Mouse (Mus musculus) neural tube, embryonic 12.5 days (tissue): Measurements from ENCODE around the gene Nav2. TPM values are rescaled to one million over a fixed set of nuclear protein-coding genes. Genes with fewer than 3 reads are reported as not detected.

ENCODE experiments used
- ATAC-seq: fragments of 200-750 bp; cut with Nextera tagmentation; 2 replicates; pipeline ENCODE4 v1.8.0; 2017; ENCODE audit warnings: low read depth, mild to moderate bottlenecking, moderate TSS enrichment, moderate library complexity; ENCODE audit not compliant: low FRiP score
- H3K27ac ChIP-seq: fragments of 300-500 bp; sonication (generic); 2 replicates; pipeline ENCODE4 v1.5.1; 2016
- H3K27me3 ChIP-seq: fragments of 300-500 bp; sonication (generic); replicated peaks from 2 replicates; pipeline ENCODE4 v1.6.1; 2016; ENCODE audit warnings: mild to moderate bottlenecking
- H3K36me3 ChIP-seq: fragments of 300-500 bp; sonication (generic); 2 replicates; pipeline ENCODE4 v1.6.1; 2016; ENCODE audit warnings: mild to moderate bottlenecking
- H3K4me1 ChIP-seq: fragments of 300-500 bp; sonication (generic); 2 replicates; pipeline ENCODE4 v1.6.1; 2016
- H3K4me2 ChIP-seq: fragments of 300-500 bp; sonication (generic); replicated peaks from 2 replicates; pipeline ENCODE4 v1.6.1; 2016; ENCODE audit warnings: mild to moderate bottlenecking
- H3K4me3 ChIP-seq: fragments of 300-500 bp; sonication (generic); 2 replicates; pipeline ENCODE4 v1.5.1; 2016
- H3K9ac ChIP-seq: fragments of 300-500 bp; sonication (generic); 2 replicates; pipeline ENCODE4 v1.6.1; 2016; ENCODE audit warnings: mild to moderate bottlenecking
- H3K9me3 ChIP-seq: fragments of 300-500 bp; sonication (generic); 2 replicates; pipeline ENCODE4 v1.6.1; 2016; ENCODE audit warnings: mild to moderate bottlenecking
- WGBS: fragments of 180-500 bp; shearing (Covaris S2); methylation state at CpG from one replicate; pipeline ENCODE4 v1.1.7; 2016; 5-methylcytosine and 5-hydroxymethylcytosine counted together
- polyA plus RNA-seq: library from polyadenylated mRNA; unstranded; fragments of >200 nt; fragmentation: Nextera tagmentation; extraction: Ambion mirVana; gene quantifications from 2 replicates; pipeline ENCODE4 v1.2.1, GENCODE M21; 2016

Gene Nav2
- polyA plus RNA-seq, 1 experiment from 2014 or later = 25.2 TPM

DNA sequence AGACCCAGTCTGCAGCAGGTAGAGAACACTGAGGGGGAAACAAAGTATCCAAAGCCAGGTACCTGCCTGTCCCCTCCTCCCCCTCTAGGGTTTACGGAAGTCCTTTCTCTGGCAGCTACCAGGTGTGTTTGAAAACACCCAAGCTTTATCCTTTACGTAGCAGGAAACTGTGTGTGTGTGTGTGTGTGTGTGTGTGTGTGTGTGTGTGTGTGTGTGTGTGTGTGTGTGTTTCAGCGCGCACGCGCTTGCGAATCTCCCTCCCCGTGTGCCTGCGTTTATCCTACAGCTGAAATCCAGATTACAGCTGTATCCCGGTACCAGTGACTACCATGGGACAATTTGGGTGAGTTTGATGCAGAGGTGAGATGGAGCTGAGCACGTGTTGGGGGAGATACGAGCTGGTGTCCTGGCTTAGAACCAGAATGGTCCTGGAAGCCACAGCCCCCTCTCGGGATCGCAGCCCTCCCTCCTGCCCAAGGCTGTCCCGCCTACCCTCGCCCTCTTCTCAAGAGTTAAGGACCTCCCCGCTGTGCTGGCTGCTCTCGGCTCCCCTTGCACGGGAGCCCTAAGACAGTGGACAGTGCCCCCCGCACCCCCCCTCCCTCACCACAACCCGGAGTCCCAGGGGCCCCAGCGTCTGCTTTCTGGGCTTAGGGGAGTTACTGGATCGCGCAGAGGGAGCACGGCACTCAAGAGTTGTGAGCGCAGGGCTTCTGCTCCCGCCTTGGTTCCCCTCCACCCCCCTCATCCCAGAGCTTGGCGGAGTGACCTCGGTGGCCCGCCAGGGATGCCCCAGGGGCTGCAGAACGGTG, 395.3 kb downstream of the Nav2 start:
- H3K4me1 ChIP-seq = peaks cover 23% of the 10 kb centered on the region

GRCm38 (mm10) chr7:49307717-49308116, 399.2 kb downstream of the Nav2 start:
- H3K27ac ChIP-seq = no peak overlapping the region
- peaks cover under 1% of the 10 kb centered on the region; the same call in 1 of the 2 replicates for H3K27me3 ChIP-seq
- H3K36me3 ChIP-seq = no peaks in the 10 kb centered on the region
- no peak overlapping the region for H3K9ac ChIP-seq
- no peak overlapping the region for H3K4me3 ChIP-seq
- no peaks in the 10 kb centered on the region for H3K9me3 ChIP-seq
- no peak for ATAC-seq
- 91% methylated on average over 6 of the region's 6 CpGs for WGBS
- no peak overlapping the region for H3K4me2 ChIP-seq
- peaks cover 23% of the 10 kb centered on the region for H3K4me1 ChIP-seq

More for the DNA sequence above, 395.3 kb downstream of the Nav2 start:
- Histone ChIP-seq H3K9me3 (no peaks in the 10 kb centered on the region), H3K36me3 (no peaks in the 10 kb centered on the region), H3K4me3 (peak overlapping the region; percentile 29), H3K9ac (peak overlapping the region; percentile 45; the same call in 1 of the 2 replicates), H3K27ac (no peak overlapping the region), H3K4me2 (peak overlapping the region; percentile 77), H3K27me3 (peaks cover 3% of the 10 kb centered on the region; the same call in 1 of the 2 replicates)
- peak; percentile 56 for ATAC-seq
- WGBS = 1% methylated on average over 31 of the region's 31 CpGs

GRCm38 (mm10) chr7:49309746-49310145, 401.2 kb downstream of the Nav2 start:
- Histone ChIP-seq H3K27ac (no peak overlapping the region), H3K27me3 (no peaks in the 10 kb centered on the region), H3K4me3 (no peak overlapping the region), H3K4me2 (no peak overlapping the region), H3K9me3 (no peaks in the 10 kb centered on the region), H3K4me1 (peaks cover 8% of the 10 kb centered on the region), H3K9ac (no peak overlapping the region), H3K36me3 (no peaks in the 10 kb centered on the region)
- no peak for ATAC-seq
- WGBS = 86% methylated on average over 5 of the region's 5 CpGs

DNA sequence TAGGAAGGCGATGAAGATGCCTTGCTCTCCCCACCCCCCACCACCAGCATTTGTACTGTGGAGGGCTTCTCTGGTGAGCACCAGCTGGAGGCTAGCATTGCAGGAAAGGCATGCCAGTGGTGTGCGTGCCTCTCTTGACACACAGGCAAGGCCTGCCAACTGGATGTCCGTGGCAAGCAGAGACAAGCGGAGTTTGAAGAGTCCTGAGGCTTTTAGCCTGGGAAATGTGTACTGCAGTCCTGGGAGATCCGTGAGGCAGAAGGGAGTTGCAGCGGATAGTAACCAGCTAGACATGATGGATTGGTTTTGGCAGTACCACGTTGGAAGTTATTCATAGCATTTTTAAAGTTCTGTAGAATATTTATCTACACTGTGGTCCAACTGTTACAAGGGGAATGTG, 405.4 kb downstream of the Nav2 start:
- H3K9me3 ChIP-seq = no peaks in the 10 kb centered on the region
- H3K9ac ChIP-seq = no peak overlapping the region
- no peak overlapping the region for H3K27ac ChIP-seq
- no peak overlapping the region for H3K4me2 ChIP-seq
- H3K27me3 ChIP-seq = no peaks in the 10 kb centered on the region
- no peaks in the 10 kb centered on the region for H3K36me3 ChIP-seq
- no peaks in the 10 kb centered on the region for H3K4me1 ChIP-seq
- H3K4me3 ChIP-seq = no peak overlapping the region
- 85% methylated on average over 7 of the region's 7 CpGs for WGBS
- ATAC-seq = no peak

- Histone ChIP-seq H3K4me3 (no peak overlapping the region), H3K4me1 (no peaks in the 10 kb centered on the region), H3K9me3 (no peaks in the 10 kb centered on the region), H3K27ac (no peak overlapping the region), H3K4me2 (no peak overlapping the region), H3K27me3 (no peaks in the 10 kb centered on the region), H3K36me3 (no peaks in the 10 kb centered on the region), H3K9ac (no peak overlapping the region)
- no peak for ATAC-seq
- WGBS = 74% methylated on average over 3 of the region's 3 CpGs
Measured at GRCm38 (mm10) chr7:49315033-49315432, 406.5 kb downstream of the Nav2 start.

- 90% methylated on average over 3 of the region's 3 CpGs for WGBS
Measured at GRCm38 (mm10) chr7:49316600-49316999, 408.1 kb downstream of the Nav2 start.

GRCm38 (mm10) chr7:49318183-49318897, 409.8 kb downstream of the Nav2 start:
- Histone ChIP-seq H3K9ac (no peak overlapping the region), H3K36me3 (no peaks in the 10 kb centered on the region), H3K27me3 (no peaks in the 10 kb centered on the region), H3K9me3 (no peaks in the 10 kb centered on the region), H3K4me1 (no peaks in the 10 kb centered on the region), H3K4me2 (no peak overlapping the region), H3K4me3 (no peak overlapping the region), H3K27ac (no peak overlapping the region)
- ATAC-seq = no peak
- 79% methylated on average over 15 of the region's 15 CpGs for WGBS

More at GRCm38 (mm10) chr7:49316600-49316999, 408.1 kb downstream of the Nav2 start:
- Histone ChIP-seq H3K9ac (no peak overlapping the region), H3K27ac (no peak overlapping the region), H3K4me1 (no peaks in the 10 kb centered on the region), H3K27me3 (no peaks in the 10 kb centered on the region), H3K4me3 (no peak overlapping the region), H3K9me3 (no peaks in the 10 kb centered on the region), H3K36me3 (no peaks in the 10 kb centered on the region), H3K4me2 (no peak overlapping the region)
- ATAC-seq = no peak

DNA sequence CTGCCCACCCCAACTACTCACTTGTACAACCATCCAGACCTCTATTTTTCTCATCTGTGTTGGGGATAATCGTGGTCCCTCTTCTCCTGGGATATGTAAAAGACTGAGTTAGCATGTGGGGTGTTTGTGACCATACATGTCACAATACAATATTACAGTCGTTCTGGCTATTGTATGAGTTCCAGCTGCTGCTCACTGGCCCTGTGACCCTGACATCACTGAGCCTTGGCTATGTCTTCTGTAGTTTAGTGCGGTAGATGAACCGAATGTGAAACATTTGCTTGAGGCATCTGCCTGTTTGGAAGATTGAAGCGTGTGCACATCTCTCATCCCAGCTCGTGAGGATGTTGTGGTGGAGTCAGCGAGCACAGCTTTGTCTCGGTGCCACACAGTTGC, 410.4 kb downstream of the Nav2 start:
- H3K27me3 ChIP-seq = no peaks in the 10 kb centered on the region
- H3K27ac ChIP-seq = no peak overlapping the region
- no peak overlapping the region for H3K4me3 ChIP-seq
- no peaks in the 10 kb centered on the region for H3K4me1 ChIP-seq
- H3K9me3 ChIP-seq = no peaks in the 10 kb centered on the region
- ATAC-seq = no peak
- H3K4me2 ChIP-seq = no peak overlapping the region
- H3K9ac ChIP-seq = no peak overlapping the region
- WGBS = 91% methylated on average over 8 of the region's 8 CpGs
- H3K36me3 ChIP-seq = no peaks in the 10 kb centered on the region

DNA sequence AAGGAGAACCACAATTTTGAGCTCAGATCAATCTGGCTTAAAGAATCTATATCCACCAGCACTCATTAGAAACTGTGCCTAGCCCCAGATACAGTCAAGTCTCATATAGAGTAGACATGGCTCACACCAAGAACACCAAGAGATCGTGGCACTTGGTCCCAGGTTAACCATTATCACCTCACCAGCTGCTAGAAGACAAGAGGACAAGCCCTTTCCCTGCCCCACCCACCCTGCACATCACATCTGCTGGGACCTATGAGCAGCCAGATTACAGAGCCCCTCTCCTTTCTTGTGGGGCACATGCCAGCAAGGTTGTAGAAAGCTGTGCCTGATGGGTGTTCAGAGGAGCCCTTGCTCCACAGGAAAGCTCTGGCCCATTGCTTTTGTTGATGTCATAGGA, 411.5 kb downstream of the Nav2 start:
- 77% methylated on average over 1 of the region's 1 CpGs for WGBS
- no peak for ATAC-seq
- Histone ChIP-seq H3K9ac (no peak overlapping the region), H3K4me3 (no peak overlapping the region), H3K27ac (no peak overlapping the region), H3K36me3 (no peaks in the 10 kb centered on the region), H3K4me1 (peaks cover 1% of the 10 kb centered on the region; the same call in 1 of the 2 replicates), H3K27me3 (no peaks in the 10 kb centered on the region), H3K4me2 (no peak overlapping the region), H3K9me3 (no peaks in the 10 kb centered on the region)

GRCm38 (mm10) chr7:49321124-49321531, 412.6 kb downstream of the Nav2 start:
- no peaks in the 10 kb centered on the region for H3K9me3 ChIP-seq
- 86% methylated on average over 8 of the region's 8 CpGs for WGBS
- no peak overlapping the region for H3K27ac ChIP-seq
- H3K4me3 ChIP-seq = no peak overlapping the region
- H3K9ac ChIP-seq = no peak overlapping the region
- H3K27me3 ChIP-seq = no peaks in the 10 kb centered on the region
- no peak for ATAC-seq
- H3K4me1 ChIP-seq = peaks cover 12% of the 10 kb centered on the region
- H3K36me3 ChIP-seq = no peaks in the 10 kb centered on the region
- no peak overlapping the region for H3K4me2 ChIP-seq

DNA sequence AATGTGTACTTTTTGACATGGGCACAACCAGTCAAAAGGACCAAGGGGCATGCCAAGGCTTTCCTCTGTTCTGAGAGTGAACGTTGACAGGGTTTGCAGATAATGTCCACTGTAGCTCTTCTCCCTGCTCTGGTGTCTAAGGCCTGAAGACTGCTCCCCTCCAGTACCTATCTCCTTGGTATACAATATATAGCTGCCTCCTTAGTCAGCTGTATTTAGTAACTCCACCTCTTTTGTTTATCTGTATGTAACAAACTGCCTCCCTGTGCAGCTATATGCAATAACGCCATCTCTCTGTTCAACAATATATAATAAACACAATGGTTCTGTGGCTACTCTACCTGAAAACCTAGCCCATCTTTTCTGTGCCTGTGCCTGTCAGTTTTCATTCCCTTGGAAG, 413.7 kb downstream of the Nav2 start:
- no peak overlapping the region for H3K4me2 ChIP-seq
- H3K27me3 ChIP-seq = no peaks in the 10 kb centered on the region
- ATAC-seq = no peak
- no peaks in the 10 kb centered on the region for H3K36me3 ChIP-seq
- H3K9me3 ChIP-seq = no peaks in the 10 kb centered on the region
- WGBS = 92% methylated on average over 2 of the region's 2 CpGs
- H3K9ac ChIP-seq = no peak overlapping the region
- H3K4me3 ChIP-seq = no peak overlapping the region
- no peak overlapping the region for H3K27ac ChIP-seq
- peaks cover 15% of the 10 kb centered on the region for H3K4me1 ChIP-seq

DNA sequence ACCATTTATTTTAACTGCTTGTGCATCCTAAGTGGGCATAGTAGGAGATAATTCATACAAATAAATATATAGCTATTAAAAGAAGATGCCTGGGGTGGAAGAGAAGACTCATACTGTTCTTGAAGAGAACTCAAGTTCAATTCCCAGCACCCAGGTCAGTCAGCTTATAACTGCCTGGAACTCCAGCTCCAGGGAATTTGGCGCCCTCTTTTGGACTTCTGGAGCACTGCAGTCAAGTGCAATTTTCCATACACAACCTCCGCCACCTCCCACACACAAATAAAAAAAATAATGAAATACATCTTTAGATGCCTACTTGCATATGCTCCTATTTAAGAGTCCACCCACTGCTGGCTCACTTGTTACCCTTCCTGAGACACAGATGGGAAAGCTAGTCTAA, 416.1 kb downstream of the Nav2 start:
- Histone ChIP-seq H3K9me3 (no peaks in the 10 kb centered on the region), H3K27me3 (no peaks in the 10 kb centered on the region), H3K4me2 (no peak overlapping the region), H3K4me1 (peaks cover 15% of the 10 kb centered on the region), H3K27ac (no peak overlapping the region), H3K4me3 (no peak overlapping the region), H3K9ac (no peak overlapping the region), H3K36me3 (no peaks in the 10 kb centered on the region)
- no peak for ATAC-seq
- WGBS = 91% methylated on average over 2 of the region's 2 CpGs
